Mouse (Mus musculus): ENCODE measurements around the gene Tgtp2. TPM values are rescaled to one million over a fixed set of nuclear protein-coding genes. Genes with fewer than 3 reads are reported as not detected.

Tgtp2 gene
- total RNA-seq, 2 experiments from 2014 or later = not detected

Other genes with a start within 250 kb of the Tgtp2 start
- gene Trim41, start 246.9 kb downstream of the Tgtp2 start, total RNA-seq (2021) = 10 to 100 TPM; 47.1 to 48.6 TPM
- gene Trim7, start 238.1 kb downstream of the Tgtp2 start, total RNA-seq (2021) = 1 to 10 TPM; 2.4 to 3.3 TPM
- gene Gm12184, start 237.6 kb downstream of the Tgtp2 start, total RNA-seq (2021) = 1 to 10 TPM; 1.4 to 1.9 TPM
- 1 to 10 TPM; 4.2 to 5.2 TPM for gene Irgm1, start 192.5 kb downstream of the Tgtp2 start, total RNA-seq (2021)
- under 1 TPM; 0.39 to 0.41 TPM for gene Gm5431, start 162.0 kb downstream of the Tgtp2 start, total RNA-seq (2021)
- 1 to 10 TPM in 1 of 2 experiments, under 1 TPM in 1; 0.81 to 1.2 TPM for gene Psme2b, start 118.0 kb downstream of the Tgtp2 start, total RNA-seq (2021)
- gene Olfr56, start 85.3 kb downstream of the Tgtp2 start, total RNA-seq (2021) = not detected
- gene 9930111J21Rik1, start 84.8 kb downstream of the Tgtp2 start, total RNA-seq (2021) = 1 to 10 TPM in 1 of 2 experiments, under 1 TPM in 1; 0.52 to 1.6 TPM
- gene Gm12185, start 72.0 kb downstream of the Tgtp2 start, total RNA-seq (2021) = not detected
- under 1 TPM in 1 of 2 experiments, not detected in 1; 0.30 TPM for gene Tgtp1, start 70.0 kb downstream of the Tgtp2 start, total RNA-seq (2021)
- gene 9930111J21Rik2, start 13.0 kb downstream of the Tgtp2 start, total RNA-seq (2021) = 1 to 10 TPM in 1 of 2 experiments, under 1 TPM in 1; 0.91 to 1.4 TPM
- under 1 TPM; 0.31 to 0.65 TPM for gene Ifi47, start 12.4 kb upstream of the Tgtp2 start, total RNA-seq (2021)
- gene Olfr1396, start 50.7 kb upstream of the Tgtp2 start, total RNA-seq (2021) = not detected
- gene Olfr1395, start 78.1 kb upstream of the Tgtp2 start, total RNA-seq (2021) = not detected
- not detected for gene Olfr1394, start 90.2 kb upstream of the Tgtp2 start, total RNA-seq (2021)
- under 1 TPM in 1 of 2 experiments, not detected in 1; 0.07 TPM for gene Btnl9, start 123.0 kb upstream of the Tgtp2 start, total RNA-seq (2021)
- gene Zfp62, start 139.1 kb upstream of the Tgtp2 start, total RNA-seq (2021) = 10 to 100 TPM; 28.2 to 35.5 TPM
- 10 to 100 TPM; 48.7 to 50.9 TPM for gene Mgat1, start 180.0 kb upstream of the Tgtp2 start, total RNA-seq (2021)
- gene Olfr1393, start 214.1 kb upstream of the Tgtp2 start, total RNA-seq (2021) = under 1 TPM; 0.14 to 0.26 TPM
- gene Olfr1392, start 221.1 kb upstream of the Tgtp2 start, total RNA-seq (2021) = not detected
- not detected for gene Olfr10, start 240.5 kb upstream of the Tgtp2 start, total RNA-seq (2021)